Mouse (Mus musculus) brain, adult 10 weeks (tissue): ENCODE measurements around the gene Cdk2. TPM values are rescaled to one million over a fixed set of nuclear protein-coding genes. Genes with fewer than 3 reads are reported as not detected.

ENCODE experiments used
- polyA plus RNA-seq: library from polyadenylated mRNA; stranded (reverse); fragments of 350-450 nt; fragmentation: Illumina TruSeq; extraction: RNeasy Lipid Tissue Mini Kit (QIAGEN cat#74804); gene quantifications from one replicate; pipeline ENCODE4 v1.2.3, GENCODE M21; 2015; ENCODE audit warnings: low read depth, low replicate concordance

The Cdk2 gene
- 3.0 TPM for polyA plus RNA-seq

DNA sequence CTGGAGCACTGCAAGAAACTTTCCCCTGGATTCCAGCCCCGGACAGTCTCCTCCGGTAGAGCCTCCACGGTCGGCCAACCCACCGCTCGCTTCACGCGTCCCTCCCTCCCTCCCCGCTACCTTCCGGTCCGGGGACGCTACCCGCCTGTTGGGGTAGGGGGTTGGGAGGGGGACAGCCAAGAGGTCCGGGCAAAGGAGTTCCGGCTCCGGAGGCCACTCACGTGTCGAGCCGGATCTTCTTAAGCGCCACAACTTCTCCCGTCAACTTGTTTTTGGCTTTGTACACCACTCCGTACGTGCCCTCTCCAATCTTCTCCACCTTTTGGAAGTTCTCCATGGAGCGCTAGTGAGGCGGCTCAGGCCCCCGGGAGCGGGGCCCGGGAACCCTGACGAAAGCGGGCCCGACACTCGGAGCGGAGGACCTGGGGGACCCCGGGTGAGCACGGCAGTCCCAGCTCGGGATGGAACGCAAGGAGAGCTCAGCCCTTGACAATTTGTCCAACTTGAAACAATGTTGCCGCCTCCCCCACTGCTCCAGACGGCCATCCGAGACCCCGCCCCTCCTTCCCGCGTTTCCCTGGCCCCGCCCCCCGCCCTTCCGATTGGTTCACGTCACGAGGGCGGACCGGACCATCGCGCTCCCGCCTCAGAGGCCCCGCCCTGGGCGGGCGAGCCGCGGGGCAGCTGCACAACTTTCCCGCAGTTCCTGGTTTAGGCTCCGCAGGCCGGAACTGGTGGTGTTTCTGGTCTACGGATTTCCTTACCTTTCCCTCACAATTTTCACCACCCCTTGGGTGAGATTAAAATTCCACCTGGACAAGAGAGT is at the start of gene Cdk2:
Gene Cdk2, minus strand, starts transcription at position 541 of the 826 bp plus-strand sequence.

DNA sequence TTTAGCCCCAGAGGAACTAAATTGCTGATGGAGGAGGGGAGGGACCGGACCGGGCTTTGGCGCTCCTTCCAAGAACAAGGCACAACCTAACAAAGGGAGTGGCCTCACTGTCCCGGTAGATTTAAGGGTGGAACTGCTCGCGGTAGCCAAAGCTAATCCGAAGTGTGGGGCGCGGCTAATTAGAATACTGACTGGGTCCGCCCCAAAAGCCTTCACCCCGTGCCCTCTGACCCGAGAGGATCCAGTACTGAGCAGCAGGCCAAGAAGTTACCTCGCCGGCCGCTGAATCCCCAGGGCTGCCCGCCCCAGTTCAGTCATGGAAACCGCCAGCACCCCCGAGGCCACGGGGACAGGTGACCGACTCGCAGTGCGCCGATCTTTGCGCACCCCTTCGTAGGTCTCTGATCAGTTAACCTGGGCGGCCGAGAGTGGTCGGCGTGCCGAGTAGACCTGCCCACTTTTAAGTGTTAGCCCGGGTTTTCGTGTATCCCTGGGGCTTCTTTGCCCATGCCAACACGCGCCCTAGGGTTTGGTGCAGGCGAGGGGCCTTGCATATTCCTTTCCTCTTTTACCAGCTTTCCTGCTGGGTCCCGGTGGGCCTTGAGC is 42.9 kb upstream of the Cdk2 start, which contains the start of gene Pym1:
Gene Pym1, plus strand, starts transcription at position 244 of the 606 bp plus-strand sequence.

DNA sequence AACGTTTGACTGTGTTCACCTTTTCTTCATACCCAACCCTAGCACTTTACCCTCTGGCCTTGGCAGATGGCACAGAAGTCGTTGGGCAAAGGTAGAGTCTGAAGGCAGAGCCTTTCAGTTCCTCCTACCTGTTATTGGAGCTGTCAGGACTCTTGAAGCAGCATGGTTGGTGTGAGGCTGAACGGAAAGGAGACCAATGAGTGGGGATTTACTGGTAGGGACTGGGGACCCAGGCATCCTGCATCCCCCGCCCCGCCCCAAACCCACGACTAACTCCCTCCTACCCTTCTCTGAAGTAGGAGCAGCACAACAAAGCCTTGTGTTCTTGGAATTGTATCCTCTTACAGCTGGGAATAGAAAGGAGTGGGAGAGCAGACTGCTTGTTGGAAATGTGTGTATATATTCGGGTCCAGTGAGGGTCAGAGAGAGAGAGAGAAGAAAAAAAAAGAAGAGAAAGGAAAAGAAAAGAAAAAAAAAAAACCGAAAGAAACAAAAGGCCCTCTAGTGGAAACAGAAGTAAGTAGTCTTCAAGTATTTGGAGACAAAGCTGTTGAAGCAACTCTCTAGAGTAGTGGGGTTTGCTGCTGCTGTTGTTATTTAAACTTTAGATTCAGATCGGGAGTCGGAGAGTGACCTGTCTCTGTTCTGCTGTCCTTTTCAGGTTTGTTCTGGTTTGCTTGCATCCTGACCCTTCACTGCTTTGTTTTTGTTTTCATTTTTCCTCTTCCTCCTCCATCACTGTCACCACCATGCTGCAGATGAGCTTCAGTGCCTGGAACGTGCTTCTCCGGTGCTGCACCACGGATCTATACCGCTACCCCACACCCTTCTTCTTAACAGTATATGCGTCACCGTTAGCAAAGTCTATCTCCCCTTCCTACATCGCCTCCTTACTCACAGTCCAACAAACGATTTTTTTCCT is 40.1 kb upstream of the Cdk2 start, which contains the start of gene Dgka:
Gene Dgka, minus strand, starts transcription at position 176 of the 922 bp plus-strand sequence.

DNA sequence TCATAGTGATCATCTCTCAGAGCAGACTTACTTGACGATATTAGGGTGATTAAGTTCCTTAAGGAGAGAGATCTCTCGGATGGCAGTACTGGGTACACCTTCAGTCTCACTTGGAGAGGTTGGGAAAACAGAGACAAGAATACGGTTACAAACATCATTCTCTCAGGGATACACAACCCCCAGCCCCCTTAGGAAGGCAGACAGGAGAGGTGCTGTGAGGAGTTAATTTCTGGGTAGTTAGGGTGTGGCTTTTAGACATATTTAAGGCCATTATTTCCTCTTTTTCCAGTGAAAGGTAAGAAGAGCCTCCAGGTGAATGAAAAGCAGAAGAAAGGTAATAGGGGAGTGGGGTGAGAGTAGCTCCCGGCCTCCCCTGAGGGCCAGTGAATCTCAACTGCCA is 936 bp downstream of the Cdk2 start, which contains the start of gene Pmel:
Gene Pmel, plus strand, starts transcription at position 301 of the 400 bp plus-strand sequence.

DNA sequence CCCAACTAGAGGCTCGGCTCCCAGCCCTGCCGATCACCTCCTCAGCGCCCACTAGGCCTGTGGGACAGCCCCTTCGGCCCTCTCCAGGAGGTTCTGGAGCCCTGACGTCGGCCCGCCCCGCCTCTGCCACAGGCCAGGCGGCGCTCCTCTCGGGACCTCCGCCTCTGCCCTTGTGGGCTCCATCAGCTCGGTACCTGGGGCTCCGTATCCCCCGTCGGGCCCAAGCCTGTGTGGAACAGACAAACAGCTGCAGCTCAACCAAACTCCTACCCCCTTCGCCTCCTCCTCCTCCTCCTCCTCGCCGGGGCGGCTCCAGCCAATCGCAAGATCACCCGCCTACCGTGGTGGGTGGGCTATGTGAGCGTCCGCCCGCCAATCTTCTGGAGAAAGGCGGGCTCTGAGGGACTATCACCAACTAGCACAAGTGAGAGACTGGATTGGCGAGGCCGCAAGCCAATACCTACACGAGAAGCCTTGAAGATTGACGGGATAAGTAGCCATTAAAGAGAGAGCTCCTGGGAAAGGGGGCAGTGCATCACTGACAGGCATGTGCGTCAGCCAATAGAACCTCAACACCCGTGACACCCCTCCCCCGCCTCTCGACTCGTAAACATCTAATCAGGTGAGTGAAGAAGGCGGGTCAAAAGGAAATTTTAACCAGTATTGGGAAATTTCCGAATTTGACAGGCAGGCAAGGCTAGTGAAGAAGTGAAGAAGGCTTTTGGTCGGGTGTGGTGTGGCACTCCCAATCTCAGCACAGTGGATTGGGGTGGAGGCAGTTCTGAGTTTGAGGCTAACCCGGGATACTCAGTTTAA is 8.6 kb downstream of the Cdk2 start, which contains the start of gene Rab5b:
Gene Rab5b, minus strand, starts transcription at position 273 of the 816 bp plus-strand sequence.

DNA sequence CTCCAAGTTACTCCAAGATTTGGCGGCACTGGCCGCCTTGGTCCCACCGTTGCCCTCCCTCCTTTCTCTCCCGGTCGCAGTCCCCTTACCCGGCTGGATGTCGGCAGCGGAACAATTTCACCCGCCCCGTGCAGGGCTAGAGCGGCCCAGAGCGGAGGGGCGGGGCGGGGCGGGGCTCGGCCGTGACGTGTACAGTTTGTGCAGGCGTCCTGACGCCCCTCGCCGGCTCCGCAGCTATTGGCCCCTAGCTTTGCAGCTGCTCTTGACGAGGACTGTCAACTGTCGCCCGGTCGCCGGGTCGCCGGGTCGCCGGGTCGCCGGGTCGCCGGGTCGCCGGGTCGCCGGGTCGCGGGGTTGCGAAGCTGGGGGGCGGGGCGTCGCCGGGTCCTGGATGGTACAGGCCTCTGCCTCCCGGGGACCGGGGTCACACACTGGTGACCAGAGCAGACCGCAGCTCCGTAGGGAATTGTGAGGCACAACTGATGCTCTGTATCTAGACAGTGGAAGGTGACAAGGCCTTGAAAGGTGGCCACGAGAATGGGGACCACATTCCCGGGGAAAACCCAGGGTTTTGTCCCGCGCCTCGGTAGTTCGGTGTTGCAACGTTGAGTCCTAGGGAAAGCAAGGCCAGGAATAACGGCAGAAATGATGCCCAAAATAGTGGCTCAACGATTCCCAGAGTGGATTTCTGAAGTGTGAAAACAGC is 30.9 kb downstream of the Cdk2 start, which contains the start of gene Suox:
Gene Suox, minus strand, starts transcription at position 311 of the 706 bp plus-strand sequence.

Other genes with a start within 250 kb of the Cdk2 start
- 140 TPM for gene Smarcc2, start 245.8 kb downstream of the Cdk2 start, polyA plus RNA-seq
- gene Myl6, start 210.9 kb downstream of the Cdk2 start, polyA plus RNA-seq: 1,213 TPM
- gene Myl6b, start 206.3 kb downstream of the Cdk2 start, polyA plus RNA-seq: 33.8 TPM
- 8.8 TPM for gene Esyt1, start 179.2 kb downstream of the Cdk2 start, polyA plus RNA-seq
- gene Zc3h10, start 157.3 kb downstream of the Cdk2 start, polyA plus RNA-seq: 13.1 TPM
- gene Rpl41, start 155.7 kb downstream of the Cdk2 start, polyA plus RNA-seq: 1,818 TPM
- gene Pa2g4, start 139.0 kb downstream of the Cdk2 start, polyA plus RNA-seq: 67.6 TPM
- gene Erbb3, start 115.4 kb downstream of the Cdk2 start, polyA plus RNA-seq: 6.3 TPM
- gene Rps26, start 78.3 kb downstream of the Cdk2 start, polyA plus RNA-seq: 372 TPM
- gene Ikzf4, start 59.0 kb downstream of the Cdk2 start, polyA plus RNA-seq: 6.7 TPM
- 13.6 TPM for gene Suox, start 31.0 kb downstream of the Cdk2 start, polyA plus RNA-seq
- gene Rab5b, start 8.8 kb downstream of the Cdk2 start, polyA plus RNA-seq: 144 TPM
- 1.2 TPM for gene Pmel, start 836 bp downstream of the Cdk2 start, polyA plus RNA-seq
- gene Dgka, start 39.8 kb upstream of the Cdk2 start, polyA plus RNA-seq: 7.5 TPM
- 35.5 TPM for gene Pym1, start 42.9 kb upstream of the Cdk2 start, polyA plus RNA-seq
- gene Mmp19, start 85.9 kb upstream of the Cdk2 start, polyA plus RNA-seq: 0.30 TPM
- 51.2 TPM for gene Dnajc14, start 99.0 kb upstream of the Cdk2 start, polyA plus RNA-seq
- gene Tmem198b, start 99.3 kb upstream of the Cdk2 start, polyA plus RNA-seq: 8.9 TPM
- gene Sarnp, start 112.3 kb upstream of the Cdk2 start, polyA plus RNA-seq: 99.3 TPM
- gene Ormdl2, start 116.6 kb upstream of the Cdk2 start, polyA plus RNA-seq: 18.1 TPM
- 12.4 TPM for gene Gdf11, start 186.7 kb upstream of the Cdk2 start, polyA plus RNA-seq
- gene Cd63, start 196.0 kb upstream of the Cdk2 start, polyA plus RNA-seq: 142 TPM
- gene Rdh5, start 217.9 kb upstream of the Cdk2 start, polyA plus RNA-seq: 12.8 TPM
- gene Bloc1s1, start 219.0 kb upstream of the Cdk2 start, polyA plus RNA-seq: 236 TPM
- 14.0 TPM for gene Itga7, start 228.8 kb upstream of the Cdk2 start, polyA plus RNA-seq